Mouse (Mus musculus) cerebellum, adult 9-10 months (tissue): ENCODE data around the gene Gcn1l1.
"Not testable (repeated sequence)": the region's sequence is repeated elsewhere in the genome, so short reads cannot be mapped to it uniquely, and the experiment has no call there.

ENCODE experiments used
- DNase-seq: peaks from one replicate; pipeline ENCODE4 v3.0.0; 2022

Gcn1l1 gene

DNA sequence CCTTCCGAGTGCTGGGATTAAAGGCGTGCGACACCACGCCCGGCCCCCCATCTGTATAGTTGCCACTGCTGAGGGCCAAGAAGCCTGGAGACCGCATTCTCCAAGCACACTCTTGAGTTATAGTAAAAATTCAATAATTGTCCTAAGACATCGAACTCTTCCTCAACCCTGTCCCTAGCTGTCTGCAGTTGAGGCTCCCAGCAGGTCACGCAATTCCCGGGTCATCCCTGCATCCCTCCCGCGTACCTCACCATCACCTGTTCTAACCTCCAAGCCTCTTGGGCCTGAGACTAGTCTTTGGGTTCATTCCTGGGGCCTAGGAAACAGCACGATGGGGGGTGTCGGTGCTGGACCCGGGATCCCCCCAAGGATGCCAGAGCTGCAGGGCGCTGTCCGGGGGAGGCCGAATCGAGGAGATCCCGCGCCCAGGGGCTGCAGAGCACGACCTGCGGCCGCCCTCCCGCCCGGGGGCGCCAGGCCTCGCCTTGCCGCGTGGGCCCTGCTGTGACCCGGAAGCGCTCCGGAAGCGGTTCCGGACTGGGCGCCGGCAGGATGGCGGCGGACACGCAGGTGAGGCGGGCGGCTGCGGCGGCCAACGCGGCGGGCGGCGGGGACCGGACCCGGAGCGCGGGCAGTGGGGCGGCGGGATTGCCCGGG lies at the start of gene Gcn1l1:
TSS of gene Gcn1l1 (plus strand) at position 518 of the 657 bp plus-strand sequence.
- peak; percentile 72 for DNase-seq

DNA sequence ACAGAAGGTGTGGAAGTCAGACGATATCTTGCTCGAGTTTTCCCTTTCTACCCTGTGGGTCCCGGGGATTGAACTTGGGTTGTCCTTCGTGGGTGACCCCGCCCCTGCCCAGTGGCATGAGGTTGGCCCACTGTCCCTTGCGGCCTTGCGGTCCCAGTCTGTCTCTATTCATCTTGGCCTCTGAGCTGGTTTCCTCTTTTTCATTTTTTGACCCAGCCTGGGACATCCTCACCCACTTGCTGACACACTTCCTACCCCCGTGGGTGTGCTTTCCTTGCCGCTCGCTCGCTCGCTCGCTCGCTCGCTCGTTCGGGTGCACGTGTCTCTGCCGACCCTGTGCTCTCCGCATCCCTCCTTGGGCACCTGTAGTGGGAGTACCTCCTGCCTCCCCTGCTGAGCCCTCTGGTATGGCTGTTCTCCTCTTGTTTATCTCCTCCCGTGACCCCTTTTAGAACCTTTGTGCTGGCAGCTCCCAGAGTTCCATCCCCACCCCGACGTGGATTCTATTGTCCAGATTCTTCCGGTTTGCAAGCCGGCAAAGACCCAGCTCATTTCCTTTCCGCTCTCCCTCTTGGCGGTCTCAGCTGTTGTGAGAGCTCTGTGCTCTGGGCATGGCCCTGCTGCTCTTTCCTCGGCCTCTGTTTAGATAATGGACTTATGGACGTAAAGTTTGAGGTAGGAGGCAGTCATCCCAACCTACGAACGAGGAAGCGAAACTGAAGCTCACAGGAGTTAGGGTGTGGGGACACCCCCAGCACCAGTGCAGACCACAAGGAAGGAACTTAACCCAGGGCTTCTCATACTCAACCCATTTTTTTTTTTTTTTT lies 48.8 kb upstream of the Gcn1l1 start:
- no peak for DNase-seq

DNA sequence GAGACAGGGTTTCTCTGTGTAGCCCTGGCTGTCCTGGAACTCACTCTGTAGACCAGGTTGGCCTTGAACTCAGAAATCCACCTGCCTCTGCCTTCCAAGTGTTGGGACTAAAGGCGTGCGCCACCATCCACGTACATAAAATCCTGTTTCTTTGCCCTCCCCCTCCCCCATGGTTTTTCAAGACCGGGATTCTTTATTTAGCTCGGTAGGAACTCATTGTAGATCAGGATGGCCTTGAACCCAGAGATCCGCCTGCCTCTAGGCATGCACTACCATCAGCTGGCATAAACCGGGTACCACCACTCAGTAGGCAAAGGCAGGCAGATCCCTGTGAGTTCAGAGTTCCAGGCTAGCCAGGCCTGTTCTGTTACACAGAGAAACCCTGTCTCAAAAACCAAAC lies 48.1 kb upstream of the Gcn1l1 start:
- DNase-seq = no peak

DNA sequence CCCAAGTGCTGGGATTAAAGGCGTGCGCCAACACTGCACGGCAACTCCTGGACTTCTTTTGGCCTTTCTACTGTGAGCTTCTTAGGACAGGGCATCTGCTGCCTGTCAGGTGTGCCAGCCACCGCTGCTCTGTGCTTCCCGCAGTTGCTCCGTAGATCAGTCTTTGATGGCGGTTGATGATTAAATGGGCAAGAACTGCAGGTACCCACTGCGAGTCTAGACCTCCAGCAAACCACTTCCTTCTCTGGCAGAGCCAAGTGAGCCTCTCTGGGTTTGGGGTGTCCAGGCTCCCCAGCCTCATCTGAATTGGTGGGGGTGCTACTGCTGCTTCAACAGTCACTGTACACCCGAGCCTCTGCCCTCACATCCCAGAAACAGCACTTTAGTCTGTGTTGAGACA lies 47.6 kb upstream of the Gcn1l1 start:
- DNase-seq = no peak

- DNase-seq = not testable (repeated sequence)
Measured at GRCm38 (mm10) chr5:115518214-115518613, 46.8 kb upstream of the Gcn1l1 start.

- no peak for DNase-seq
Measured at GRCm38 (mm10) chr5:115520325-115520869, 44.7 kb upstream of the Gcn1l1 start.

GRCm38 (mm10) chr5:115521553-115522461 lies 43.2 kb upstream of the Gcn1l1 start:
- DNase-seq = no peak

- no peak for DNase-seq
Measured at GRCm38 (mm10) chr5:115522531-115522930, 42.5 kb upstream of the Gcn1l1 start.

DNA sequence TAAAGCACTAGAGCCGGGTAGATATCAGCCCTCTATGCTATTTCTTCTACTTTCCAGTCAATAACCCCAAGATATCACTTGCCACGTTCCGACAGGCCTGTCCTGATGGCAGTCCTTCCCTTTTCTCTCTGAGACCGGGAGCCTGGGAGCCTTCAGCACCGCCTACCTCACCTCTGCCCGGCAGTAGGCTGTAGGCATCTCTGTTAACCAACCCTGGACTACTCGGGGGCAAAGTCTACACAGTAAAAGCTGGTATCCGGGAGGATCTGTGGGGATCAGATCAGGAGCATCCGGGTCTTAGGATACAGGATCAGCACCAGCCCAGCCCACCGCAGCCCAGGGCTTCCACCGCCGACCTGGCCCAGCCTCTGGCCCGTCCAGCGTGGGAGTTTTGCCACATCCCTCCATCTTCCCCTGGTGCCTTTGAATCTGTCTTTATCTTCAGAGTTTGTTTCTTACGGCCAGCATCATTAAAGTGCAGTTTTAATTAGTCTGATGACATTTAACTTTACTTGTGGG lies 42.0 kb upstream of the Gcn1l1 start:
- no peak for DNase-seq

DNA sequence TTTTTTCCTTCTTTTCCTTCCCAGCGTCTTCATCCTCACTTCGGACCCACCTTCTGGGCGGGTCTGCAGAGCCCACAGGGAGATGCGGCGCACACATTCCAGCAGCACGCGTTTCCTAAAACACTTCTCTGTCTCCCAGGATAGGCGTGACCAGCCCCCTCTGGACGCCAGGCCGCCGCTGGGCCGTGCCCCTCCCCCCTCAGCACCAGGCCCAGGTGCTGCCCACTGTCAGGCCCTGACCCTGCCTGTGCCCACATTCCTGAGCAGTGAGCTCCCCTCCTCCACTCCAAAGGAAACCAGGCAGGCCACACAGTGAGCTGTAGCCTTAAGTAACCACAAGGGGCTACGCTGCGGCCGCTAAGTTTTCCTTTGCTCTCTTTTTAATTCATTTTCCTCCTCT lies 41.1 kb upstream of the Gcn1l1 start:
- no peak for DNase-seq

- DNase-seq = no peak
Measured at GRCm38 (mm10) chr5:115524471-115524870, 40.6 kb upstream of the Gcn1l1 start.

GRCm38 (mm10) chr5:115525416-115525815 lies 39.6 kb upstream of the Gcn1l1 start:
- DNase-seq = no peak

GRCm38 (mm10) chr5:115525943-115526342 lies 39.1 kb upstream of the Gcn1l1 start:
- DNase-seq = no peak

GRCm38 (mm10) chr5:115526456-115527202 lies 38.4 kb upstream of the Gcn1l1 start:
- no peak for DNase-seq

DNA sequence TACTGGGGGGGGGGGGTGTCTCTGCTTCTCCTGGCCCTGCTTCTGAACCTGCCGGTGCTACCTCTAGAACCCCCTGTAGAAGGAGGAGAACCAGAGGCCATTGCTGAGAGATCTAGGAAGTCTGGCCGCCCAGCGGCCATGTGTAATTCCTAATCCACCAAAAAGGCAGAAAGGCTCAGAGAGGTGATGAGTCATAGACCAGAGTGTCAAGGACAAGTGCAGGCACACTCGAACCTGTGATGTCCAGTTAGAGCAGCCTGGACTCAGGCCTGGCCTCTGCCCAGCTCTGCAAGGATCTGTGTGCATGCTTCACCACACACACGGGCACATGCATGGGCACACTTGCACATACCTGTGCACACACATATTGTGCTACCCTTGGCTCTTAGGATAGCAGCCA lies 36.9 kb upstream of the Gcn1l1 start:
- DNase-seq = no peak

DNA sequence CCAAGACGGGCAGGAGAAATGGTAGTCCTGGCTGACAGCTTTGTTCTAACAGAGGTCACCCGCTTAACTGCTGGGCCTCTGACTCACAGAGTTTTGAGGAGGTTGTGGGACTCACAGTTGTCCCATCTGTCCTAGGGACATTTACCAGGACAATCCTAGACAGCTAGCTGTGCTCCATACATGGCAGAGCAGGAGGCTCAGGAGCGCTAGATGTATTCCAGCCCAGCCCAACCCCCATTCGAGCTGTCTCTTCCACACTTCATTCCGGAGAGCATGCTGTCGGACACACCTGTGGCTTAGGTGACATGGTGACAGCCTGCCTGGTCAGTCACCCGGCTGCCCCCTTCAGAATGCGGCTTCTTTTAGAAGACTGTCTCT lies 35.7 kb upstream of the Gcn1l1 start:
- no peak for DNase-seq

DNA sequence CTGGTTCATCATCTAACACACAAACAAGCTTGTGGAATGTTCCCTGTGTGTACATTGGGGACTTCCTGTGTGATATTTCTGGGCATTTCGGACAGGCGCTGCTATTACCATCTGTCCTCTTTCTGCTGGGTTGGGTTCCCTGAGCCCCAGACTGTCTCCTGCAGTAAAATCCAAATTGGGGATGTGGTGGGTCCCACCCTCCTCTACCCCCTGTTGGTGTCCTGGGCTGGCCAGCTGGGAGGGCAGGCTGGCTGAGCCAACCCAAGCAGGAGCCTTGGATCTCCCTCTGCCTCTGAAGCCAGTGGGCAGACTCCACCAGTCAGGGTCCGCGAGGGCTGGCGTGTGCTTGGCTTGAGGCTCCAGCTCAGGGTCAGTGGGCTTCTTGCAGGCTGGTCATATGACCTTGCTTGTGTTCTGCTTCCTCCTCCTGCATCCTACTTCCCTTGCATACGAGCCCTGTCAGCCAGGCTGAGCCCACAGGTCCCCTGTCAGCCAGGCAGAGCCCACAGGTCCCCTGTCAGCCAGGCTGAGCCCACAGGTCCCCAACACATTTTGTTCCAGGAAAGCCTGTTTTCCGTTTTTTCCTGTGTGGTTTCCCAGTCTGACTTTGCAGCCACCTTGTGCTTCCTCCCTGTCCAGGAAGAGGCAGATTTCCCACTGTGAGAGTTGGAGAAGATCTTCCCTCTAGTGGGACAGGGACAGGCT lies 35.2 kb upstream of the Gcn1l1 start:
- peak; percentile 75 for DNase-seq

- peak; percentile 97 for DNase-seq
Measured at GRCm38 (mm10) chr5:115530447-115530809, 34.6 kb upstream of the Gcn1l1 start.

GRCm38 (mm10) chr5:115531671-115532270 lies 33.3 kb upstream of the Gcn1l1 start:
- peak; percentile 88 for DNase-seq

- no peak for DNase-seq
Measured at GRCm38 (mm10) chr5:115534290-115534731, 30.7 kb upstream of the Gcn1l1 start.

GRCm38 (mm10) chr5:115534856-115535255 lies 30.2 kb upstream of the Gcn1l1 start:
- no peak for DNase-seq
